Mouse (Mus musculus) CH12.LX (cell line): Measurements from ENCODE around the gene Ror1. TPM values are rescaled to one million over a fixed set of nuclear protein-coding genes. Genes with fewer than 3 reads are reported as not detected.

Experiments
- DNase-seq: peaks from one replicate; pipeline ENCODE4 v3.0.0-alpha.2; 2013; ENCODE audit errors: extremely low read depth
- H3K27ac ChIP-seq: 2 replicates; pipeline ENCODE4 v1.5.1; 2012; ENCODE audit warnings: low read depth, mild to moderate bottlenecking, control low read depth, moderate library complexity; ENCODE audit not compliant: insufficient read depth
- H3K27me3 ChIP-seq: replicated peaks from 2 replicates; pipeline ENCODE3; 2012; ENCODE audit warnings: inconsistent platforms
- H3K36me3 ChIP-seq, 2 experiments: replicated peaks in 1 of 2; 2 replicates each; pipeline versions ENCODE3 to v1.6.1; 2012; ENCODE audit warnings: inconsistent platforms in 1 of 2, low read length in 1 of 2, mild to moderate bottlenecking in 1 of 2, mixed read lengths in 1 of 2, moderate library complexity in 1 of 2; ENCODE audit not compliant: control insufficient read depth in 1 of 2, insufficient read depth in 1 of 2
- H3K4me1 ChIP-seq, 2 experiments: 2 replicates each; pipeline ENCODE4 v1.6.1; 2012; ENCODE audit warnings: inconsistent platforms in 1 of 2, moderate library complexity in 1 of 2; ENCODE audit not compliant: insufficient read depth in 2 of 2, control insufficient read depth in 1 of 2
- H3K4me2 ChIP-seq: 2 replicates; pipeline ENCODE4 v1.6.1; 2012; ENCODE audit warnings: low read depth, mild to moderate bottlenecking, control low read depth; ENCODE audit not compliant: poor library complexity, insufficient read depth, severe bottlenecking
- H3K4me3 ChIP-seq, 3 experiments: fragments of 150-350 bp in 1 of 3; sonication (generic) in 1 of 3; replicated peaks in 1 of 3; 2 replicates each; pipeline versions ENCODE3 to v1.5.1; 2011 to 2012; ENCODE audit warnings: low read depth in 2 of 3, low read length in 2 of 3, mild to moderate bottlenecking in 2 of 3, moderate library complexity in 2 of 3, control low read depth in 1 of 3, improper control_type of control experiment in 1 of 3, inconsistent platforms in 1 of 3, mixed read lengths in 1 of 3; ENCODE audit not compliant: poor library complexity in 1 of 3
- H3K79me2 ChIP-seq: replicated peaks from 2 replicates; pipeline ENCODE4 v1.6.1; 2012; ENCODE audit warnings: mild to moderate bottlenecking, moderate library complexity; ENCODE audit not compliant: control insufficient read depth, poor library complexity, insufficient read depth, severe bottlenecking; ENCODE audit errors: extremely low read depth
- H3K9ac ChIP-seq: 2 replicates; pipeline ENCODE4 v1.6.1; 2012; ENCODE audit warnings: low read depth, mild to moderate bottlenecking, control low read depth, moderate library complexity; ENCODE audit not compliant: insufficient read depth
- H3K9me3 ChIP-seq: replicated peaks from 2 replicates; pipeline ENCODE3; 2012; ENCODE audit warnings: low read length, inconsistent platforms, mixed read lengths
- CTCF ChIP-seq, 2 experiments: IDR thresholded peaks in 1 of 2; conservative IDR thresholded peaks in 1 of 2; 2 replicates each; pipeline ENCODE4 v1.5.1; 2011 to 2012; ENCODE audit warnings: low read depth in 2 of 2, low read length in 2 of 2, improper control_type of control experiment in 1 of 2, inconsistent platforms in 1 of 2, mild to moderate bottlenecking in 1 of 2, moderate library complexity in 1 of 2
- E2F4 ChIP-seq: IDR thresholded peaks from 2 replicates; pipeline ENCODE4 v1.6.1; 2011; ENCODE audit warnings: low read depth, low read length, improper control_type of control experiment; ENCODE audit not compliant: insufficient replicate concordance
- ETS1 ChIP-seq: conservative IDR thresholded peaks from 2 replicates; pipeline ENCODE4 v1.6.1; 2012; ENCODE audit warnings: low read depth, mild to moderate bottlenecking, inconsistent platforms, low read length, improper control_type of control experiment, moderate library complexity
- IRF4 ChIP-seq: IDR thresholded peaks from 2 replicates; pipeline ENCODE4 v1.6.1; 2014; ENCODE audit warnings: low read depth, mild to moderate bottlenecking, inconsistent platforms, low read length, improper control_type of control experiment
- JUN ChIP-seq: IDR thresholded peaks from 2 replicates; pipeline ENCODE4 v1.6.1; 2011; ENCODE audit warnings: low read depth, mild to moderate bottlenecking, low read length, improper control_type of control experiment, moderate library complexity; ENCODE audit not compliant: insufficient read depth
- JUND ChIP-seq: conservative IDR thresholded peaks from 2 replicates; pipeline ENCODE4 v1.6.1; 2011; ENCODE audit warnings: low read depth, low read length, improper control_type of control experiment
- KAT2A ChIP-seq: IDR thresholded peaks from 2 replicates; pipeline ENCODE4 v1.6.1; 2012; ENCODE audit warnings: low read length, improper control_type of control experiment, inconsistent platforms; ENCODE audit not compliant: insufficient replicate concordance
- MAFK ChIP-seq: IDR thresholded peaks from 2 replicates; pipeline ENCODE4 v1.6.1; 2011; ENCODE audit warnings: low read length, improper control_type of control experiment; ENCODE audit not compliant: insufficient replicate concordance
- MAZ ChIP-seq: IDR thresholded peaks from 2 replicates; pipeline ENCODE4 v1.6.1; 2012; ENCODE audit warnings: low read depth, mild to moderate bottlenecking, inconsistent platforms, low read length, improper control_type of control experiment, moderate library complexity
- MXI1 ChIP-seq: IDR thresholded peaks from 2 replicates; pipeline ENCODE4 v1.6.1; 2011; ENCODE audit warnings: mild to moderate bottlenecking, low read depth, low read length, improper control_type of control experiment
- MYC ChIP-seq: IDR thresholded peaks from 2 replicates; pipeline ENCODE4 v1.6.1; 2011; ENCODE audit warnings: low read depth, mild to moderate bottlenecking, improper control_type of control experiment, low read length
- NELFE ChIP-seq: IDR thresholded peaks from 2 replicates; pipeline ENCODE4 v1.6.1; 2011; ENCODE audit warnings: low read depth, low read length, improper control_type of control experiment
- POLR2A ChIP-seq: IDR thresholded peaks from 2 replicates; pipeline ENCODE4 v1.6.1; 2011; ENCODE audit warnings: low read depth, mild to moderate bottlenecking, improper control_type of control experiment, low read length
- RCOR1 ChIP-seq: conservative IDR thresholded peaks from 2 replicates; pipeline ENCODE4 v1.6.1; 2012; ENCODE audit warnings: low read depth, mild to moderate bottlenecking, inconsistent platforms, low read length, improper control_type of control experiment
- SMC3 ChIP-seq: IDR thresholded peaks from 2 replicates; pipeline ENCODE4 v1.6.1; 2011; ENCODE audit warnings: low read depth, low read length, improper control_type of control experiment
- TBP ChIP-seq: conservative IDR thresholded peaks from 2 replicates; pipeline ENCODE4 v1.6.1; 2011; ENCODE audit warnings: low read depth, low read length, improper control_type of control experiment
- UBTF ChIP-seq: IDR thresholded peaks from 2 replicates; pipeline ENCODE4 v1.6.1; 2012; ENCODE audit warnings: low read depth, mild to moderate bottlenecking, inconsistent platforms, low read length, improper control_type of control experiment, moderate library complexity
- ZC3H11A ChIP-seq: IDR thresholded peaks from 2 replicates; pipeline ENCODE4 v1.6.1; 2012; ENCODE audit warnings: low read depth, mild to moderate bottlenecking, inconsistent platforms, low read length, improper control_type of control experiment
- ZMIZ1 ChIP-seq: IDR thresholded peaks from 2 replicates; pipeline ENCODE4 v1.6.1; 2012; ENCODE audit warnings: low read depth, mild to moderate bottlenecking, inconsistent platforms, low read length, improper control_type of control experiment
- ZNF384 ChIP-seq: IDR thresholded peaks from 2 replicates; pipeline ENCODE4 v1.6.1; 2012; ENCODE audit warnings: low read depth, low read length, improper control_type of control experiment, inconsistent platforms
- dilution Hi-C: fragments of 300-500 bp; cut with MboI; formaldehyde crosslinking; loops from 2 replicates; pipeline ENCODE4 v1.14.3; 2020; ENCODE audit warnings: low sequenced_read_pairs; ENCODE audit not compliant: extremely low pct_unique_long_range_greater_than_20kb, extremely low pct_ligation_motif_present
- in situ Hi-C: fragments of 300-500 bp; cut with MboI; formaldehyde crosslinking; loops from 3 replicates; pipeline ENCODE4 v1.14.3; 2019; ENCODE audit warnings: low sequenced_read_pairs, low pct_ligation_motif_present, low pct_unique_long_range_greater_than_20kb, mixed read lengths
- polyA plus RNA-seq: library from polyadenylated mRNA; unstranded; fragments of >175 nt; gene quantifications from 2 replicates; pipeline ENCODE4 v1.2.1, GENCODE M21; 2012; ENCODE audit warnings: low read depth; ENCODE audit not compliant: insufficient read length
- total RNA-seq, 2 experiments: library from RNA; depleted of rRNA; stranded (reverse); fragments of 300-350 nt in 1 of 2; fragments of >200 nt in 1 of 2; gene quantifications; 2 replicates each; pipeline ENCODE4 v1.2.3; 2012 to 2014

The Ror1 gene
- total and polyA plus RNA-seq, 3 experiments, result not detected

- Histone ChIP-seq H3K4me3 (no peak overlapping the region), H3K4me1 (no peaks in the 10 kb centered on the region), H3K27ac (no peak overlapping the region), H3K36me3 (no peaks in the 10 kb centered on the region), H3K9ac (no peak overlapping the region), H3K9me3 (peaks cover 50% of the 10 kb centered on the region), H3K79me2 (no peaks in the 10 kb centered on the region), H3K4me2 (no peak overlapping the region), H3K27me3 (no peaks in the 10 kb centered on the region)
- in situ Hi-C loops (no loop called here), dilution Hi-C loops (no loop called here)
- TF ChIP-seq ZC3H11A (no peak), KAT2A (no peak)
- no peak for DNase-seq
Observed at GRCm38 (mm10) chr4:100369541-100370174, 274.1 kb downstream of the Ror1 start.

DNA sequence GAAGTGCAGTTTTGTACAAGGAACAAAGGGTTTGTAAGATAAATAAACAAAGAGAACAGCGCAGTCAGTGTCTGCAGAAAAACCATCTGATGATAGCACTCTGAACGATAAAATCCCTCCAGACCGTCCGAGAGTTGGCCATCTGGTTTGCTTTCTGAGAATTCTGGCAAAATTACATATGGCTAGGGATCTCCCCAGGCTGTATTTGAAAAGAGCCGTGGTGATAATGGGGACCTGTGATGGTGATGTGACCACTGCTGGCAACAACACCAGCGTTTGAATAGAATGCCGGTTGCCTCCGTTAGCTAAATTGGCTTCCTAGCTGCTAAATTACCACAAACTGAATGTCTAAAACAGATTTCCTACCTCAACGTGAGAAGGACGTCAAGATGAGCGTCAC lies 277.2 kb downstream of the Ror1 start:
- Histone ChIP-seq H3K36me3 (no peaks in the 10 kb centered on the region), H3K4me2 (no peak overlapping the region), H3K4me1 (no peaks in the 10 kb centered on the region), H3K27ac (no peak overlapping the region), H3K4me3 (no peak overlapping the region), H3K79me2 (no peaks in the 10 kb centered on the region), H3K9ac (no peak overlapping the region), H3K9me3 (peaks cover 54% of the 10 kb centered on the region), H3K27me3 (no peaks in the 10 kb centered on the region)
- no peak for DNase-seq
- dilution Hi-C loops (no loop called here), in situ Hi-C loops (no loop called here)
- TF ChIP-seq TBP, result no peak
- no peak for TF ChIP-seq JUN
- TF ChIP-seq KAT2A, result no peak
- no peak for TF ChIP-seq NELFE
- TF ChIP-seq UBTF, result no peak
- TF ChIP-seq CTCF (conservative IDR thresholded peaks at IDR 0.05 in 1 of 2, IDR thresholded peaks at IDR 0.05 in 1 of 2; ENCODE audit: low read depth in 2 of 2, low read length in 2 of 2), result no peak
- TF ChIP-seq SMC3, result no peak
- TF ChIP-seq E2F4, result no peak
- TF ChIP-seq MXI1, result no peak
- no peak for TF ChIP-seq MAFK
- no peak for TF ChIP-seq ZNF384
- no peak for TF ChIP-seq ETS1
- no peak for TF ChIP-seq JUND
- TF ChIP-seq IRF4, result no peak
- no peak for TF ChIP-seq MAZ
- no peak for TF ChIP-seq ZMIZ1
- TF ChIP-seq RCOR1, result no peak
- TF ChIP-seq POLR2A, result no peak
- no peak for TF ChIP-seq MYC
